Mouse (Mus musculus) liver, adult (tissue): ENCODE data around the gene Opcml.

ENCODE experiments used
- GATA4 ChIP-seq: IDR thresholded peaks from 2 replicates; pipeline ENCODE4 v1.6.1; 2014; ENCODE audit warnings: mild to moderate bottlenecking, low read length; ENCODE audit not compliant: insufficient replicate concordance

Gene Opcml

DNA sequence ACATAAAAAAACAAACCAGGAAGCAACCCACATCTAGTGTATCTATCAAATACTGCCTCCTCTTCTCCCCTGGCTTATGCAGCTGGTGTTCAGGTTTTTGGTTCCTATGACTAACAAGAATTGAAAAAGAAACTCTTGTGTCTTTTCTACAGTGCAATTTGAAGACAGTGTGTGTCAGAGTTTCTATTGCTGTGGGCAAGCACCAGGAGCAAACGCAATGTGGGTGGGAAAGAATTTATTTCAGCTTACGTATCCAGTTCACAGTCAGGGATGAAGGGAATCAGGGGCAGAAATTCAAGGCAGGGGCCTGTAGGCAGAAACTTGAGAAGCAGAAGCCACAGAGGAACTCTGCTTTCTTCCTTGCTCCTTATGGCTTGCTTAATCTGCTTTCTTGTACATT is 869.4 kb downstream of the Opcml start:
- no peak for TF ChIP-seq GATA4

DNA sequence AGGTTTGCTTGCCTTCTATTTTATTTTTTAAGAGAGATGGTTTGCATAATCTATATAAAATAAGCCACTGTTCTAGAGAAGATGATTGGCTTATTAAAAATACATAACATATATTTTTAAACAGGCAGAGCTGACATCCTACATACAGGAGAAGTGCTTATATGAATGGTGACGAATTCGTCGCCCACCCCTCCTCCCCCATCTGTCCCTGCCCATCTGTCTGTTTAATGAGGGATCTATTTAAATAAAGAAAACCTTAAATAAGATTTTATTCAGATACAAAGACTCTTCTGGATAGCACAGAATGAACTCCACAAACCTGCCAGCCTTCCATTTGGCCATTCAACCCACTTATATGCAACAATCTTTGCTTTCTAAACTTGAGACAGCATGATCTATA is 872.3 kb downstream of the Opcml start:
- TF ChIP-seq GATA4 = no peak

DNA sequence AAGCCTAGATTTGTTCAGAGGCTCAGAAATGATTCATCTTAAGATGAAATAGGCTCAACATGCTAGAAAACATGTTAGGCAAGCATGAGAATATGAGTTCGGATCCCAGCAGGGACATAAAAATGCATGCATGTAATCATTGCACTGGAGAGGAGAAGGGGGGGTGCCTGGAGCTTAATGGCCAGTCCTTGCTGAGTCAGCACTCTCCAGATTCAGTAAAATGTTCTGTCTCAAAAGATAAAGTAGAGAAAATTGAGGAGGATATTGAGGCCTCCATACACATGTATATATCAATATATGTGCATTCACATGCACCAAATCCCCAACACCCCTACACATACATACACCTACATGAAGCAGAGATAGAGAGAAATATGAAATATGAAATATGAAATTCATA is 889.7 kb downstream of the Opcml start:
- no peak for TF ChIP-seq GATA4

DNA sequence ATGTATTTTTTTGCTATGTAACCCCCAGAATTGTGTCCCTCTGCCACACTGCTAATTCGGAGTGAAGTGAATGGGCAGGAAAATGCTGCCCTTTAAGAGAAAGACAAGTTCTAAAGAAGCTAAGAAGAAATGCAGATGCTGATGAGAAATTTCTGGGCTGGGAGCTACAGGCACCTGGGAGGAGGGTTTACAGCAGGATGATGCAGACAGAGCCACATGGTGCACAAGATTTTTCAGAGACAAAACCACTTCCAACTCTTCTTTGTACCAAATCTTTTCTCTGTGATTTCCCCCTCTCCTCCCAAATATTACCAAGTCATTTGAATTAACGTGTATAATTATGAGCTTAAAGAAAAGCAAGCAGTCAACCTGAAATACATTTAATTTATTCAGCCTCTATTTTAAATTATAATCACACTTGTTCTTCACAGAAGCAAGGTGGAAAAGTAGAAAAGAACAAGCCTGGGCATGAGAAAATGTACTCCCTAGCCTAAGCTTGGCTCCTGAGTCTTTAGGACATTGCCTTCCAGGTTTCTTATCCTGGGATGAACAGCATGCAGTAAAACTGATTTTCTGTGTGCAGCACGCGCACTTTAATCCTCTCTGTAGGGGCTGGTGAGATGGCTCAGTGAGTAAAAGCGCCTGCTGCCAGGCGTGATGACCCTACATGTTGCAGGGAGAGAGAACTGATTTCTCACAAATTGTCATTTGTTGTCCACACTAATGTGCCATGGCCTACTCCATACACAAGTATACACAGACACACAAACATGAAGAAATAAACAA is 890.9 kb downstream of the Opcml start:
- TF ChIP-seq GATA4 = no peak

DNA sequence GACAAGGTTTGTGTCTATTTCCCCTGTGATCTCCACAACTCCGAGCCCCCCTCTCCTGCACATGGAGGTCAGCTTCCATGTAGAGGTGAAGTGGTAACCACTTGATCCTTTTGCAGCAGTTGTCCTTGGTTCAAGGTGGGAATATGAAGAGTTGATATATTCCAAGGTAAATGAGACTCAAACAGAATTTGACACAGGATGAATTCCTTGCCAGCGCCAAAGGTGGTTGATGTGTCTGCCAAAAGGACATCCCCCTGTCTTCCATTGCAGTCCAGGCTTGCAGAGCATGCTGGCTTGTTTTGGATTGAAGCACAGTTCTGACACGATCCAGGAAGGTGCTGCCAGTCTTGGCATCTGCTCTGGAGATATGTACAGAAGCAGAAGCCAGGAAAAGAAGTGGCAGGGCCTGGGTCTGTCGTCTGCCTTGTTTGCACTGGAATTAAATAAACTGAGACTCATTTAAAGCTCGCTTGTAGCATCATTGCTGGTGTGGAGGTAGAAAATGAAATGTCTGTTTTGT is 893.4 kb downstream of the Opcml start:
- no peak for TF ChIP-seq GATA4

DNA sequence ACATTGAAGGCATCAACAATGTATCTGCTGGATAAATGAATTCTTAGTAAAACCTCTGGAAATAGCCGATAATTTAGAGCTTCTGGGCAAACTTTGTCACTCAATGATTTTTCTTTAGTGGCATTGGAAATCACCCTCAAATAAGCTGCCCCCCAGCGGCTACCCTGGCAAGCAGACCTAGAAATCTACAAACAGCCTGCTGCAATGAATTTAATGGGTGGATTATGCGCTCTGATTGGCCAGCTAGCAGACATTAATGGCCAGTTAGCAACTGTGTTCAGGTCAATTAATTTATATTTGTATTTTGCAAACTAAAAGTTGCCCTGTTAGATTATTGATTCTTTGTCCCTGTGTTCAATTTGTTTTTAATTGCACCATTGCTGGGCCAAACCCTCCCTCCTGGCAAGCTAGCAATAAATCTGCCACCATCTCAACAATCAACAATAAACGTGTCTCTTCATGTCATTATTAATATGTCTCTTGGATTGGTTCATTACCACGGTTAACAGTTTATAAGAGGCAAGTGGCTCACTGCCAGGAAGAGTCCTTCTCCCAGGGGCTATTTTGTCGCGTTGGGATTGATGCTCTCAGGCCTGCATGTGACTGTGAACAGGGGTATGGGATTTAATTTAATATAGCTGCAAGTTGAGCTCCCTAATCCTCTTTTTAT is 896.5 kb downstream of the Opcml start:
- TF ChIP-seq GATA4 = no peak

DNA sequence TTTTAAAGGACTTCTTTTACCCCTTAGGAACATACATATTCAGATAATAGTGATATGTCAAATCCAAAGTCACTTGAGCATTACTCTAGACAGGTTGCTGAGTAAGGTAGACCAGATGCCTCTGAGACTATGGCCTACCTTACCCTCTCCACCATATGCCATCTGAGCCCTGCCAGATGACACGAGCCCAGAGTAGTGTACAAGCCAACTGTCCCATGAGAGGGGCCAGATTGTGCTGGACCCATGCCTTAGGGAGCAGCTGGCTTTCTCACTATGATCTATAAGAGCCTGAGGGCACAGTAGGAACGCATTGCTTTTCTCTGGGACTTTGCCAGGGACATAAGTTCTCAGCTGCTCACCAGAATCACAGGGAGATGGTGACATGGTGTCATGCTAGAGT is 899.6 kb downstream of the Opcml start:
- TF ChIP-seq GATA4 = no peak

DNA sequence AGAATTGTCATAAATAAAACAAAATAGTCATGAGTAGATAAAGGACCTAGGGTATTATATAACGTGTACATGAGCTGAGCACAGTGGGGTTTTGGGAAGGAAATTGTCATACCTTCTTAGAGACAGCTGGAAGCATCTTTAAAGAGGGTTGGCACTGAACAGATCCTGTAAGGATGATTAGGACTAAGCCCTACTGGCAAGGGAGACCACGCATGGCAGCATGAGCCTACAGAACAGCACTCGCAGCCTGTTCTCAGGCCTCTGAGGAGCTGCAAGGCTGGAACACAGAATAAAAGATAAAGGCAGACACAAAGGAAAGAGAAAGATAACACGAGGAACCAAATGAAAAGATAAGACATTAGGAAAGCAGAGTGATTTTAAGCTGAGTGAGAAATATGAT is 915.2 kb downstream of the Opcml start:
- no peak for TF ChIP-seq GATA4

DNA sequence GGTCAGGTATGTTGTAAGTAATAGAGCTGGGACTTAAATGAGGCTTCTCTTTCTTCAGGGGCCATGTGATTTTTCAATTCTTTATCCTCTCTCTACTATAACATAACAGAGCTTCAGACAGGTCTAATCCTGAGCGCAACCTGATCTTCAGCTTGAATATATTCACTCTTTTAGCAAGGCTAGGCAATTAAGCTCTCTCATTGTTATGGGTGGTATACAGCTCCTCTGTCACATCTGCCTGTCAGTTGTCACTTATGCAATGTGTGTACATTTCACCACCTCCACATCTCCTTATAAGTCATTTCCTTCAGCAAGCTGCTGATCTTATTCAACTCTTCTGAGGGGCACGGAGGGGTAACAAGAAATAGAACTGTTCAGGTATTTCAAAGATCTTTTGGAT is 924.0 kb downstream of the Opcml start:
- no peak for TF ChIP-seq GATA4

DNA sequence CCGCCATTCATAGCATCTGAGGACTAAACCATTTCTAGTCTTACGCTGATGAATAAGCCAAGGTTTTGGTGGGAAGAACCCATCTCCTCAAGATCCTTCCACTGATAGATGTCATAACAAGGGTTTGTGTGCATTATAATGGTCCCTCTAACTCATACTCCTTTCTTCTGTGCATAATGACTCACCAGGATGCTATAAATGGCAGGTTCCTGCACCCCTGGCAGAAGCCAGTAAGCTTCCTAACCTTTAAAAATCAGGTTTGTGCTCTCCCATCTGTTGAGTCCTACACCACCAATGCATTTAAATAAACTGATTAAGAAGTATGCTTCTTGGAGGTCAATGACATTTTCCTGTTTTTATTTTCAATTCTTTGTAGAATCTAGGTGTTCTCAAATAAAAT is 929.6 kb downstream of the Opcml start:
- TF ChIP-seq GATA4 = no peak

DNA sequence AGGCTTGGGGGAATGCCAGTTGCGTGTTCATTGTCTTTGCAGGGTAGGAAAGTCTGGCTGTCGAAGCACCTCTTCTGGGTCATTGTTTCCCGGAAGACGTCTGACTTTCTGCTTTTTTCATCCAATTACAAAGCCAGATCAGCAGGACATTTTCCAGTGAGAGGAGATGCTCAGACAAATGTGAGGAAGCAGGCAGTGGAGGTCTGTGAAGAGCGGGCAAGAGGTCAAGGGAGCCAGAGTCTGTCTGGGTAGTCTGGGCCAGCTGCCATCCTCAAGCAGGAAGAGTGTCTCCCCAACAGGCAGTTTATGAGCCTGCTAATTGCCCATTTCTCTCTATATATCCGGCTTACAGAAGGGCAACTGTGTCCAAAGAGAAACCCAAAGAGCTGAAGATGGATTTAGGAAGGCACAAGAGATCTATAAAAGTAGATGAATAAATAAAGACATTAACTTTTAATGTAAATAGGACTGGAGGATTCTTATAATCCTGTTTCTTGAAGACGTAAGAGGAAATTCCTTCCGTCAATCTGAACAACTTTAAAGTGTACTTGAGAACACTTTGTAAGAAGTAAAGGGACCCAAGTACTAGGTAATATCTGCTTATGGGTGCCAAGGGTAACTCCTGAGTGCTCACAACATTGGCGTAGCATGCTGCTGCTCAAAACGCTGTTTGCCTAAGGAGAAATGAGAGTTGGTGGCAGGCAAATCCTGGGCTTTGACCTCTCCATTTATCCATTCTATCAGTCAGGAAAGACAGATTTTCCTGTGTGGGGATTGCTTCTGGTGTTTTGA is 941.4 kb downstream of the Opcml start:
- TF ChIP-seq GATA4 = no peak

DNA sequence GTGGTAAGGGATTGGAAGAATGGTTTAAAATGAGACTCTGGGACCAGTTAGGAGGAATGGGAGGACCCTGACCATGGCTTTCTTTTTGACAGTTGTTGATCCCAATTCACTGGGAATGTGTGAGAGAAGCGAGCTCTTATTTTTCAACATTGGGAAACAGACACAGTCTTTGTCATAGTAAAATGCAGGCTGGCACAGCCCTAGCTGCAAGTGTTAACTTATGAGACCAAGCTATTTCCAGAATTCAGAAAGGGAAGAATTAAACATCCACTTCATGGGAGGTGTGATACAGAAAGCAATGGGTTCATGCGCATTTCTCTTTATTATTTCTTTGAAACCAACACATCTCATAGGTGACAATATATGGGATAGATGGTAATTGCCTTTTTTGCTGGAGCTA is 947.4 kb downstream of the Opcml start:
- no peak for TF ChIP-seq GATA4

DNA sequence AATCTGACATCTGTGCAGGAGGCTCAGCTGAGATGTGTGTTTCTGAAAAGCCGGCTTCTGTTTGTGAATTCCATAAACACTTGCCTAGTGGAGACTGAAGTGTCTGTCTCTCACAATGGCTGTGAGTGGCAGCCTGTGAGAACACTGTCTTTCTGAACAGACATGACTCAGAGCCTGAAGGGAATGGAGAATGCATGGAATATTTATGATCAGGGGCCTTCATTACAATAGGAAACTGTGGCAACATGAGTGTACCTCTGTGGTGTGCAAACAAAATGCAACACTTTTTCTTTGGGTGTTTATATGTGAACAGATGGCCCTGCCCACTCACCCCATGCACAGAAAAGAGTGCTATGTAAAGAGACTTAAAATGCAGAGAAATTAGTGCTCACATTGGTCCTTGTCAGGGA is 947.9 kb downstream of the Opcml start:
- no peak for TF ChIP-seq GATA4

DNA sequence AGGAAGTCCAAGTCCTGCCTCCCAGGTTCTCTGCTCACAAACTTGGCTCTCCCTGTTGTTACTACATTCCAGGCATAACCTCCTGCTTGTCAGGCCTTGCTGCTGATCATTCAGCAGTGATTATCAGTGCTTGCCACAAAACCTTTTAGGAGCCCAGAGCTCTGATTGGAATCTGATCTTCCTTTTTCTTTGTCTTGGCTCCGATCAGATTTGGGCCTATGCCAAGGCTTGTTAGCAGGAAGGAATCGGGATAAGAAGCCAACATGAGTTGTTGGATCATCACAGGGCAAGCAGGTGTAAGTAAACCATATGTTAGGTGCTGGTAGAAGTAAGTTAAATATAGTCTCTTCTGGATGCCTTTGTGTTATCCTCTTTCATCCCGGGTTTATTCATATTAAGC is 954.2 kb downstream of the Opcml start:
- TF ChIP-seq GATA4 = no peak

DNA sequence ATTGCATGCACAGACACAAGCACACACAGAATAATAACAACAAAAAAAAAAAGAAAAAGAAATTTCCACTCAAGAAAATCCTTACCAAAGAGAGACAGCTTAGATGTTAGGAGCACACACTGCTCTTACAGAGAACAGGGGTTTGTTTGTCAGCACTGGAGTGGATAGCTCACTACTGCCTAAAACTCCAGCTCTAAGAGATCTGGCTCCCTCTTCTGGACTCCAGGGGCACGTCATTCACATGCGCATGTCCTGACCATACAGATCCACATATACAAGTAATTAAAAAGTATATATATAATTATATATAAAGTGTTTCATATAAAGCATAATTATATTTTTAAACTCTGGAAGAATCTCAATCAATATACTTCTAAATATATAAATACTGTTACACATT is 958.3 kb downstream of the Opcml start:
- TF ChIP-seq GATA4 = no peak

DNA sequence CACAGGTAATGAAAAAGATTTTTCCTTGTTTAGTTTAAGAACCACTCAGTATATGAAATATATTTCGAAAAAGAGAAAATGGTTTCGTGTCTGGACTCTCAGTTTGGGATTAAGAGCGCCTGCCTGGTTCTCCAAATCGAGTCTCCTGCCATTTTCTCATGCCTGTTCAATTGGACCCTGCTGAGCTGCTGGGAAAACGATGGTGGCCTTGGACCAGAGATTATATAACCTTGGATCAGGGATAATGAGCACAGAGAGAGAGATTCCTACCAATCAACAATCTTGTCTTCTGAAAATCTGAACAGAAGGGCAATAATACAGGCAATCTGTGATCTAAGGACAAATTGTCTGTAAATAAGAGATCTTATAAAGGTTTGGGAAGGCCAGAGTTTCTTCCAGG is 962.3 kb downstream of the Opcml start:
- TF ChIP-seq GATA4 = no peak

DNA sequence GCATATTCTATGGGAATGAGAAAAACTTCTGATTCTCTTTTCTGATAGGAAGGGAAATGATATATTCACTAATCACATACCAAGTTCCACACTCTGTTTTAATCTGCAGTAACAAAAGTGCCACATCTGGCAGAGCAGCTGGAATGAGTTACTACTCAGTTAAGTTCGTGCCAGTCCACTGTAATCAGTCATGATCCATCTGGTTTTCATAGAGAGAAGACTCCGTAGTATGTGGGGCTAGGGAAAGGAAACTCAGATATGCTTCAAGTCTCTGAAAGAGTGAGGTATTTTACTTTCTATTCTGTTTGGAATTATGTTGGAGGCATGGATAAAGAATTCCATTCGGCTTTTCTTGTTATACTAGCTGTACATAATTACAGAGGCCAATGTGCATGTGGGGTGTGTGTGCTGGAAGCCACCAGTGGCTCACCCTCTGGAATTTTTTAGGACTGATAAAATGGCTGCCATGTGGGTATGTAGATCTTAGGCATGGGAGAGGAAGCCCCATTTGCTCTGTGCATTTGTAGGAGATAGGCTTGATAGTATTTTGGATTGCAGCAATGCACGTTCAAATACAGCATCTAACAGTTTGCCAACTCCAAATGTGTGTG is 966.4 kb downstream of the Opcml start:
- no peak for TF ChIP-seq GATA4
